10 mouse cellular contexts compared by ENCODE assay signal in genomic region chr1:35017471-35017870, GRCm38 (mm10).
DNase-seq lines count a peak whose midpoint lies in the region; ATAC-seq and TF ChIP-seq lines count a peak whose summit lies in the region.
"Had no signal": no experiment of that assay in that cellular context is flagged by ENCODE, and none has a peak within 500 bp of the region (broad histone marks: within the 10 kb centered on the region; RNA-seq: fewer than 3 reads in every experiment).

No protein-coding gene starts in this region.

- H3K27me3 ChIP-seq in kidney, postnatal 0 days (ENCODE audit: insufficient read depth, low read length): no peaks in the 10 kb centered on the region
- no peaks in the 10 kb centered on the region for H3K27me3 ChIP-seq in G1E (ENCODE audit: insufficient read depth, low read length)
- H3K27me3 ChIP-seq in limb, embryonic 14.5 days (ENCODE audit: control insufficient read depth, insufficient read depth, low read length): no peaks in the 10 kb centered on the region
- H3K27me3 ChIP-seq: neural tube, embryonic 12.5 days had no signal

- no peak overlapping the region for H3K4me3 ChIP-seq in kidney, postnatal 0 days (replicated peaks; ENCODE audit: low read depth, low read length)
- H3K4me3 ChIP-seq in G1E (ENCODE audit: low read depth, low read length): no peak overlapping the region
- no peak overlapping the region for H3K4me3 ChIP-seq in limb, embryonic 14.5 days (replicated peaks; ENCODE audit: low read length)
- H3K4me3 ChIP-seq: gastrocnemius, adult 2 months; neural tube, embryonic 12.5 days had no signal

- no peak for TF ChIP-seq POLR2A in limb, embryonic 14.5 days (IDR thresholded peaks at IDR 0.05; ENCODE audit: borderline replicate concordance, extremely low read depth, insufficient read depth, insufficient read length)

- H3K4me1 ChIP-seq in kidney, postnatal 0 days (replicated peaks; ENCODE audit: insufficient read depth, low read length): no peaks in the 10 kb centered on the region
- H3K4me1 ChIP-seq in G1E (ENCODE audit: insufficient read depth, low read depth, low read length): no peaks in the 10 kb centered on the region
- no peaks in the 10 kb centered on the region for H3K4me1 ChIP-seq in limb, embryonic 14.5 days (ENCODE audit: control insufficient read depth, insufficient read depth, low read length)
- H3K4me1 ChIP-seq: neural tube, embryonic 12.5 days had no signal

- ATAC-seq in kidney, postnatal 0 days (replicated peaks; ENCODE audit: low FRiP score, low read depth): no peak
- ATAC-seq in G1E (ENCODE audit: extremely low read depth, insufficient number of reproducible peaks, low FRiP score, poor library complexity, severe bottlenecking): no peak
- ATAC-seq in limb, embryonic 14.5 days (ENCODE audit: low FRiP score, low read depth): no peak

- no peak overlapping the region for H3K4me2 ChIP-seq in kidney, postnatal 0 days (ENCODE audit: low read length)
- H3K4me2 ChIP-seq in limb, embryonic 14.5 days (replicated peaks; ENCODE audit: low read depth, low read length, severe bottlenecking): no peak overlapping the region
- H3K4me2 ChIP-seq: neural tube, embryonic 12.5 days had no signal

- no peak overlapping the region for H3K27ac ChIP-seq in kidney, postnatal 0 days
- H3K27ac ChIP-seq in limb, embryonic 14.5 days (replicated peaks; ENCODE audit: low read depth, low read length): no peak overlapping the region
- H3K27ac ChIP-seq: gastrocnemius, adult 2 months; neural tube, embryonic 12.5 days had no signal

- TF ChIP-seq CTCF in kidney, postnatal 0 days (IDR thresholded peaks at IDR 0.05; ENCODE audit: low read depth): no peak
- no peak for TF ChIP-seq CTCF in G1E (IDR thresholded peaks at IDR 0.05; ENCODE audit: low read depth, low read length)

- H3K36me3 ChIP-seq in kidney, postnatal 0 days (ENCODE audit: insufficient read depth, low read length): no peaks in the 10 kb centered on the region
- H3K36me3 ChIP-seq in G1E (replicated peaks): no peaks in the 10 kb centered on the region
- no peaks in the 10 kb centered on the region for H3K36me3 ChIP-seq in limb, embryonic 14.5 days (ENCODE audit: control insufficient read depth, insufficient read depth, low read length)
- H3K36me3 ChIP-seq: neural tube, embryonic 12.5 days had no signal

- H3K9me3 ChIP-seq in kidney, postnatal 0 days (replicated peaks; ENCODE audit: low read length): no peaks in the 10 kb centered on the region
- H3K9me3 ChIP-seq in G1E (replicated peaks): no peaks in the 10 kb centered on the region
- H3K9me3 ChIP-seq in limb, embryonic 14.5 days (ENCODE audit: control insufficient read depth, low read length): no peaks in the 10 kb centered on the region
- H3K9me3 ChIP-seq: neural tube, embryonic 12.5 days had no signal

- no peak overlapping the region for H3K9ac ChIP-seq in kidney, postnatal 0 days (ENCODE audit: low read depth, low read length)
- no peak overlapping the region for H3K9ac ChIP-seq in limb, embryonic 14.5 days (ENCODE audit: low read depth, low read length, severe bottlenecking)
- H3K9ac ChIP-seq: neural tube, embryonic 12.5 days had no signal

- 72% methylated on average over 4 of the region's 4 CpGs for WGBS in kidney, postnatal 0 days
- 62% methylated on average over 4 of the region's 4 CpGs for WGBS in limb, embryonic 14.5 days

- DNase-seq in kidney, postnatal 0 days (ENCODE audit: low spot score): peak; percentile 85
- no peak for DNase-seq in kidney, adult 8-10 months
- peak; percentile 8 for DNase-seq in G1E (ENCODE audit: low spot score)
- DNase-seq in adipocyte (ENCODE audit: low spot score): peak; percentile 13
- DNase-seq in limb, embryonic 14.5 days (ENCODE audit: low spot score): peak; percentile 82
- DNase-seq in frontal cortex, postnatal 10 days (ENCODE audit: low spot score in 2 of 2): no peak
- DNase-seq in spleen, postnatal 4 days (ENCODE audit: low spot score in 2 of 2): no peak
- DNase-seq: gastrocnemius, adult 2 months; thymus, adult 18-20 months had no signal

Comparison
In these comparisons a context has a peak if more than half of its experiments do, and no peak if none do; other contexts are left out.
1. DNase-seq: peak in kidney, postnatal 0 days (single experiment), G1E (single experiment), adipocyte (single experiment) and limb, embryonic 14.5 days (single experiment); none in kidney, adult 8-10 months (0 of 2), frontal cortex, postnatal 10 days (0 of 2) and spleen, postnatal 4 days (0 of 2).